Mouse (Mus musculus) CD4-positive, CD25-positive, alpha-beta regulatory T cell, adult 9 weeks (primary cell): Measurements from ENCODE around the gene Gm4924. TPM values are rescaled to one million over a fixed set of nuclear protein-coding genes. Genes with fewer than 3 reads are reported as not detected.

Source experiments
- polyA plus RNA-seq: library from polyadenylated mRNA; unstranded; fragments of 100-300 nt; shearing (Covaris generic); gene quantifications from one replicate; pipeline ENCODE4 v1.2.1, GENCODE M21; 2017

Gm4924 gene
- 9.7 TPM for polyA plus RNA-seq

DNA sequence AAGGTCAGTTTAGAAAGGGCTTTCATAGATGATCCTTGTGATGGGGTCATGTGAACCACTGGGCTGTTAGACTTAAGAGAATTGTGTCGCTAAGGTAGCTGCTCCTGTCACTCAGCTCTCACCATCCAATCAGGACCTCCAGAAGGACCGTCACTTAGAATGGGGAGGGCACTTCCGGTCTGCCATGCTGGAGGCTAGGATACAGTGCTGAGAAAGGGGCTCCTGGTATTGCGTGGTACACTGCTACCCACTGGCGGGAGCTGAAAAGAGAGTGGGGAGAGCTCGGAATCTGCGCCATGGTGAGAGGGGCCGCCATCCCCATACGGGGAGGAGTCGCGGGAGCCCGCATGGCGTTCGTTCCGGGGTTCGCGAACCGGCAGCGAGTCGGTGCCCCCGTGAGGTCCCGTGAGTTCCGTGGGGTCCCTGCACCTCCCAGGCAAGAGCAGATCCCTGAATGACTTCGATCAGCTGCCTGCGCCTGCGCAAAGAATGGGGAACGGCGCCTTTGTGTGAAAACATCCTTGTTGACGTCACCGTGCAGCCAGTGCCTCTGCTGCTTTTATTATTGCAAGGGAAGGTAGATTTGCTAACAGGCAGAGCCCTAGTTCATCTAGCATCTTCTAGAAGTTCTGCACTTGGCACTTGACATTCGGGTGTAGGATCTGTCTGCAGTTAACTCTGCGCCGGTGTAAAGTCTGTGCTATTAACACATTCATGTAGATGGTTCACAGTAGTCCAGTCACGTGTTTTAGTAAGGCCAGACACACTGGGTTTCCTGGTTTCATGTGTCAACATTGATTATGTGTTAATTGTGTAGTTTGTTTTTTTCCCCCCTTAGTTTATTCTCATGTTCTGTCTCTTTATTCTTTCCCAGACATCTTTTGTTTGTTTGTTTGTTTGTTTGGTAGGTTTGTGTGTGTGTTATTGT lies at the start of gene Gm4924:
Gene Gm4924, plus strand, starts transcription at position 173 of the 928 bp plus-strand sequence.

DNA sequence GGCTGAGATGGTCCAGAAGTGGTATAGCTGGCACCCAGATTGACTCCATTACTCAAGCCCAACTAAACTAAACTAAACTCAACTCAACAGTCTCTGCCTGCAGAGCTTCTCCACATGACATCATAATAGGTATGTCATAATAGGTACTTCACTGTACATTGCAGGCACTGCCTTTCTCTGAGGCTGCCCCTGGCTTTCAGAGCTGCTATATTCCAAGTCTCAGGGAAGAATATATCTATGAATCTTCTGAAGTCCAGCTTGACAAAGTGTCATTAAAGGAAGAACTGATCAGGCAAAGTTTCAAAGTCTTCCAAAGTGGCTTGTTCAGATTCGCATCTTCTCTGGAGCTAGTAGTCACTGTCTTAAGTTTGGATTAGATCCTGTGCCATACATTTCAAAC lies 37.6 kb upstream of the Gm4924 start, which contains the start of gene 4932415D10Rik:
Gene 4932415D10Rik, minus strand, starts transcription at position 101 of the 400 bp plus-strand sequence.

Other genes with a start within 250 kb of the Gm4924 start
- gene AU041133, start 226.2 kb upstream of the Gm4924 start, polyA plus RNA-seq = 17.7 TPM
- 12.8 TPM for gene Zfp938, start 113.0 kb upstream of the Gm4924 start, polyA plus RNA-seq
- not detected for gene 4932415D10Rik, start 37.7 kb upstream of the Gm4924 start, polyA plus RNA-seq
- gene Gm1553, start 138.4 kb downstream of the Gm4924 start, polyA plus RNA-seq = not detected